Mouse (Mus musculus): ENCODE data around the gene Zdhhc13.

Zdhhc13 gene

GRCm38 (mm10) chr7:48782432-48782831 lies 6.4 kb upstream of the Zdhhc13 start:
- no peak for ATAC-seq (ENCODE audit: insufficient number of reproducible peaks, low FRiP score, low TSS enrichment)

- peak; percentile 49; the same call in 1 of the 2 replicates for ATAC-seq (ENCODE audit: insufficient number of reproducible peaks, low FRiP score, low TSS enrichment)
Measured at GRCm38 (mm10) chr7:48784773-48785523, 3.9 kb upstream of the Zdhhc13 start.

GRCm38 (mm10) chr7:48788348-48788747 lies 455 bp upstream of the Zdhhc13 start:
- ATAC-seq (ENCODE audit: insufficient number of reproducible peaks, low FRiP score, low TSS enrichment), result no peak

- no peak for ATAC-seq (ENCODE audit: insufficient number of reproducible peaks, low FRiP score, low TSS enrichment)
Measured at GRCm38 (mm10) chr7:48790117-48790516, 1.3 kb downstream of the Zdhhc13 start.

GRCm38 (mm10) chr7:48791412-48791811 lies 2.6 kb downstream of the Zdhhc13 start:
- no peak for ATAC-seq (ENCODE audit: insufficient number of reproducible peaks, low FRiP score, low TSS enrichment)

- ATAC-seq (ENCODE audit: insufficient number of reproducible peaks, low FRiP score, low TSS enrichment), result no peak
Measured at GRCm38 (mm10) chr7:48795130-48795529, 6.3 kb downstream of the Zdhhc13 start.

- no peak for ATAC-seq (ENCODE audit: insufficient number of reproducible peaks, low FRiP score, low TSS enrichment)
Measured at GRCm38 (mm10) chr7:48803381-48803780, 14.6 kb downstream of the Zdhhc13 start.

GRCm38 (mm10) chr7:48806587-48806986 lies 17.8 kb downstream of the Zdhhc13 start:
- no peak for ATAC-seq (ENCODE audit: insufficient number of reproducible peaks, low FRiP score, low TSS enrichment)

GRCm38 (mm10) chr7:48810652-48811051 lies 21.8 kb downstream of the Zdhhc13 start:
- ATAC-seq (ENCODE audit: insufficient number of reproducible peaks, low FRiP score, low TSS enrichment), result no peak

- ATAC-seq (ENCODE audit: insufficient number of reproducible peaks, low FRiP score, low TSS enrichment), result no peak
Measured at GRCm38 (mm10) chr7:48812358-48812757, 23.6 kb downstream of the Zdhhc13 start.

- ATAC-seq (ENCODE audit: insufficient number of reproducible peaks, low FRiP score, low TSS enrichment), result no peak
Measured at GRCm38 (mm10) chr7:48813594-48813993, 24.8 kb downstream of the Zdhhc13 start.

GRCm38 (mm10) chr7:48821654-48822053 lies 32.9 kb downstream of the Zdhhc13 start:
- ATAC-seq (ENCODE audit: insufficient number of reproducible peaks, low FRiP score, low TSS enrichment), result no peak

- ATAC-seq (ENCODE audit: insufficient number of reproducible peaks, low FRiP score, low TSS enrichment), result no peak
Measured at GRCm38 (mm10) chr7:48823621-48824020, 34.8 kb downstream of the Zdhhc13 start.

- ATAC-seq (ENCODE audit: insufficient number of reproducible peaks, low FRiP score, low TSS enrichment), result no peak
Measured at GRCm38 (mm10) chr7:48824671-48825070, 35.9 kb downstream of the Zdhhc13 start.

- no peak for ATAC-seq (ENCODE audit: insufficient number of reproducible peaks, low FRiP score, low TSS enrichment)
Measured at GRCm38 (mm10) chr7:48825170-48825569, 36.4 kb downstream of the Zdhhc13 start.

GRCm38 (mm10) chr7:48829177-48829910 lies 40.5 kb downstream of the Zdhhc13 start:
- no peak for ATAC-seq (ENCODE audit: insufficient number of reproducible peaks, low FRiP score, low TSS enrichment)

GRCm38 (mm10) chr7:48830395-48830794 lies 41.6 kb downstream of the Zdhhc13 start:
- ATAC-seq (ENCODE audit: insufficient number of reproducible peaks, low FRiP score, low TSS enrichment), result no peak

GRCm38 (mm10) chr7:48832735-48833134 lies 43.9 kb downstream of the Zdhhc13 start:
- ATAC-seq (ENCODE audit: insufficient number of reproducible peaks, low FRiP score, low TSS enrichment), result no peak

- ATAC-seq (ENCODE audit: insufficient number of reproducible peaks, low FRiP score, low TSS enrichment), result no peak
Measured at GRCm38 (mm10) chr7:48834371-48834970, 45.7 kb downstream of the Zdhhc13 start.

- no peak for ATAC-seq (ENCODE audit: insufficient number of reproducible peaks, low FRiP score, low TSS enrichment)
Measured at GRCm38 (mm10) chr7:48834989-48835626, 46.3 kb downstream of the Zdhhc13 start.

- no peak for ATAC-seq (ENCODE audit: insufficient number of reproducible peaks, low FRiP score, low TSS enrichment)
Measured at GRCm38 (mm10) chr7:48836949-48837348, 48.1 kb downstream of the Zdhhc13 start.

All from cerebellum, adult (tissue).